Mouse (Mus musculus): ENCODE results near the gene Fam193a.

Gene Fam193a

GRCm38 (mm10) chr5:34517913-34518312 lies 148.2 kb downstream of the Fam193a start:
- no peak for ATAC-seq (ENCODE audit: insufficient number of reproducible peaks, low FRiP score, low TSS enrichment)

DNA sequence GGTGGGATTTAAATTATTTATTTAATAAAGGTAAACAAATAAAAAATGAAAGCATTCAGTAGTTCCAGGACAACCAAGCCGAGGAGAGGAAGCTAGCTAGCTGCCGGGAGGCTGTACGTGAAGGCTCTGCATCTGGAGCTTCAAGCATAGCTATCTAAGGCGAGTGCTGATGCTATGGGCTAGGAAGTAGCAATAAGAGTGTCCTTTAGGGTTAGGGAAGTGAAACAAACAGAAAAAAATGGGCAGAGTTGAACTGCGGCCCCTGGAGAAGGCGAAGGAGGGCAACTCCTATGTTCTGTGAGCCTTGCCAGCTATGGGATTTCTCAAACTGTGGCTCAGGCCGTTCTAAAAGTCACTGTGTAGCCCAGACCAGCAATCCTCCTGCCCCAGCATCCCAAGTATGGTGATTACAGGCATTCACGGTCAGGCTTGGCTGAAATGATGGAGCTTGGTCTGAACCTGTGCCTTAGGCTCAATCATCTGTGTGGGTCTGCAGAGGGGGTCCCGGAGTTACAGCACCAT lies 149.7 kb downstream of the Fam193a start:
- ATAC-seq (ENCODE audit: insufficient number of reproducible peaks, low FRiP score, low TSS enrichment) = no peak

- no peak for ATAC-seq (ENCODE audit: insufficient number of reproducible peaks, low FRiP score, low TSS enrichment)
Observed at GRCm38 (mm10) chr5:34520458-34521209, 150.9 kb downstream of the Fam193a start.

DNA sequence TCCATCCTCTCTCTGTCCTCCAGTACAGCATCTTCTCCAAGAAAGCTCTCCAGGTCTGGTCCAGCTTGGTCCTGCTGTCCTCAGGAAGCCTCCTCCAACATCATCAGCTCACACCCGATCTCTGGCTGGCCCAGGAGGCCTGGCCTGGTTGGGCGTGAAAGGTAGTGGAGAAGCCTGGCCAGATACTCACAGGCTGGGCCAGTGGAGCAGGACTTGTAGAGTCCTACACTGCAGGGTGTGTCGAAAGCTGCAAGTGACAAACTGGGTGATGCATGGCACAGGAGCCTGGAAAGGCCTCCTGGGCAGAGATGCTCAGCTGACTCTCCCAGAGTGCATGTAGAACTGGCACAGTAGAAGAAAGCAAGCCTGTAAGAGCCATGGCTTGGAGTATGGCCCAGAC lies 151.6 kb downstream of the Fam193a start:
- ATAC-seq (ENCODE audit: insufficient number of reproducible peaks, low FRiP score, low TSS enrichment) = no peak

GRCm38 (mm10) chr5:34523958-34524485 lies 154.3 kb downstream of the Fam193a start:
- ATAC-seq (ENCODE audit: insufficient number of reproducible peaks, low FRiP score, low TSS enrichment) = no peak

GRCm38 (mm10) chr5:34524511-34524910 lies 154.8 kb downstream of the Fam193a start:
- ATAC-seq (ENCODE audit: insufficient number of reproducible peaks, low FRiP score, low TSS enrichment) = no peak

GRCm38 (mm10) chr5:34525663-34526476 lies 156.1 kb downstream of the Fam193a start, which contains the start of gene Sh3bp2:
Sh3bp2 (plus strand) TSS chr5:34525838.
- ATAC-seq (ENCODE audit: insufficient number of reproducible peaks, low FRiP score, low TSS enrichment) = peak; percentile 73; the same call in 1 of the 2 replicates

GRCm38 (mm10) chr5:34526477-34526775 lies 156.7 kb downstream of the Fam193a start:
- ATAC-seq (ENCODE audit: insufficient number of reproducible peaks, low FRiP score, low TSS enrichment) = no peak

DNA sequence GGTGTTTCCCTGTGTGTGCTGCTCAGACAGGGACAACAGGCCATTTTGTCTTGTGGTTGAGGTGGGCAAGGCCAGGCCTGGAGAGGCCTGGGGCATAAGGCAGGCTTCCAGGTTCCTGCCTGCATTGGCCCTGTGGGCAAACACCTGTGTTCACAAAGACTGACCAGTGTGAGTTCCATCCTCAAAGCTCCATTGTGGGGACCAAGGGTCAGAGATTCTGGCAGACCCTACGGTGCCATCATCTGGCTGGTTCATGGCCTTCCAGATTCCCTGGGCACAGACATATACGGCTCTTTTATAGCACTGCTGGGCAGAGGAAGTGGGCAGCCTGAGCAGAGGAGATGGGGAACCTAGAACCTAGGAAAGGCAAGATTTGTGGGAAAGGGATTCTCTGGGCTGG lies 157.6 kb downstream of the Fam193a start:
- no peak for ATAC-seq (ENCODE audit: insufficient number of reproducible peaks, low FRiP score, low TSS enrichment)

DNA sequence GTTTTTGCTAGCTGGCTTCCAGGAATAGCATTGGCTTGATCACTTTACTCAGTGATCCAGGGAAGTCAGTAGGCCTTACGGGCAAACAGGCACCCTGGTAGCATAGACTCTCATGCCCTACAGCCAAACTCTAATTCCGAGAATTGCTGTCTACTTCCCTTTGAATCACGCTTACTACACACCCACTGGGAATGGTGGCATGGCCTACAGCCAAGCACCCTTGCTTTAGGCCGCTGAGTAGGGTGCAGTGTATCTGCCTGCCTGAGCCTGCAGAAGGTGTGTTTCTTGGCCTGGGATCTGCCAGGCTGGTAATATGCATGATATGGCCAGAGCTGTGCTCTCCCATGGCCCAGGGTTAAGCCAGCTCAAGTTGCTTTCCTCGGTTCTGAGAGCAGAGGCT lies 159.0 kb downstream of the Fam193a start:
- ATAC-seq (ENCODE audit: insufficient number of reproducible peaks, low FRiP score, low TSS enrichment) = no peak

- no peak for ATAC-seq (ENCODE audit: insufficient number of reproducible peaks, low FRiP score, low TSS enrichment)
Observed at GRCm38 (mm10) chr5:34530116-34530515, 160.4 kb downstream of the Fam193a start.

DNA sequence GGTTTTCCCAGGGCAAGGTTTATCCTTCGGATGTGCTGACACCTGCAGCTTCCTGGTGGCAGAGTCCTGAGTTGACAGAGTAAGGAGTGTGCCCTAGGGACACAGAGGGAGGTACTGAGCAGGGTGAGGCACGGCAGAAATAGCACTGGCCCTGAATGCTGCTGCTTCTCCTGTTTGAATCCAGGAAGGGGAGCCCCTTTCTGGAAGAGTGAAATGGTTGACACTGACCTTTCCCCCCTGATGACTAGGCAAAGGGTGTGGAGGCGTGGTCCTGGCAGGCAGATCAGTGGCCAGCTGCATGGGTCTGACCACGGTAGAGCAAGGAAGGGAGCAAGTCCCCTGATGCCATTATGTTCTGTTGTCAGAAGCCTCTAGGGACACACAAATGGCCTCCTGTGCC lies 161.0 kb downstream of the Fam193a start:
- no peak for ATAC-seq (ENCODE audit: insufficient number of reproducible peaks, low FRiP score, low TSS enrichment)

DNA sequence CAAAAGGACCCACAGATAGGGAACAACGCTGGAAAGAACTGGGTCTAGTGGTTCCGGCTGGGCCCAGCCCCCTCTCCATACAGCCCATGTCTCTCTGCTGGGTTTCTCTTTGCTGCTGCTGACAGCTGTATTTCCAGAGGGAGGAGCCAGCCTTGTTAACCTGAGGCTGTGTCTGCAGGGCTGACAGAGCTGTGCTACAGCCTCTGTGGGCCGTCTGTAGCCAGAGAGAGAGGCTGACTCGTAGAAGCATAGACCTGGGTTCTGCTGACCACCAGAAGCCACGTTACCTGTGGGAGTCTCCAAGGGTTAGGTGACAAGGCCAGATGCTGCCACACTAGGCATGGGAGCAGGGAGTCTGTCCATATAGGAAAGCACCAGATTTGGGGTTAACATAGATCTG lies 163.3 kb downstream of the Fam193a start:
- ATAC-seq (ENCODE audit: insufficient number of reproducible peaks, low FRiP score, low TSS enrichment) = no peak

GRCm38 (mm10) chr5:34533820-34534219 lies 164.1 kb downstream of the Fam193a start:
- ATAC-seq (ENCODE audit: insufficient number of reproducible peaks, low FRiP score, low TSS enrichment) = no peak

DNA sequence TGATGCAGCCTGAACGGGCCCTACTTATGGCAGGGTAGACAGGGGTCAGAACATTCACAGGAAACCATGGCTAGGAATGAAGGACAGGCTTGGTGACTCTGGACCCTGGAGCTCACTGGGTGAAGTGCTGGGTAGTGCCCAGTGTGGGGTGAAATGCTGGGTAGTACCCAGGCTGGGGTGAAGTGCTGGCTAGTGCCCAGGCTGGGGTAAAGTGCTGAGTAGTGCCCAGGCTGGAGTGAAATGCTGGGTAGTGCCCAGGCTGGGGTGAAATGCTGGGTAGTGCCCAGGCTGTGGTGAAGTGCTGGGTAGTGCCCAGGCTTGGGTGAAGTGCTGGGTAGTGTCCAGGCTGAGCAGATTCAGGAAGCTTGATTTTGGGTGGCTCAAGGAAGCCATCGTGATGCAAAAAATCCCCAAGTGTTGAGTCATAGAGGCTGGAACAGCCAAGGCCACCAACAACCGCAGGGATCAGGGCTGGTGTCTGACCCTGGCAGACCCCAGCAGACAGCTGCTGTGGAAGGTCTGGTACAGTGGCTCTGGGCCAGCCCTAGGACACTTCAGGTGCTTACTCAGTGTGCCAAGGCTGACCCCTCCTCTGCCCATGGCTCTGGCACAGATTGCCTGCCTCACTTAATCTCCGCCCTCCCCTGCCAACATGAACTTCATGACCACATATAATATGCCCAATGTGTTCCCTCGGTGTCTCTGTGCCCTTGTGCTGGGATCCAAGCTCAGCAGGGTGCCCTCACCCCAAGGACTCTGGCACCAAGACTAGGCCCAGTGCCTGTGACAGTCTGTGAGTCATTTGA lies 165.2 kb downstream of the Fam193a start:
- ATAC-seq (ENCODE audit: insufficient number of reproducible peaks, low FRiP score, low TSS enrichment) = no peak

- ATAC-seq (ENCODE audit: insufficient number of reproducible peaks, low FRiP score, low TSS enrichment) = no peak
Observed at GRCm38 (mm10) chr5:34535831-34536230, 166.1 kb downstream of the Fam193a start.
